Mouse (Mus musculus): ENCODE measurements around the gene Hic2. TPM values are rescaled to one million over a fixed set of nuclear protein-coding genes. Genes with fewer than 3 reads are reported as not detected.

Hic2 gene
- polyA plus RNA-seq, 1 experiment = 12.5 TPM

DNA sequence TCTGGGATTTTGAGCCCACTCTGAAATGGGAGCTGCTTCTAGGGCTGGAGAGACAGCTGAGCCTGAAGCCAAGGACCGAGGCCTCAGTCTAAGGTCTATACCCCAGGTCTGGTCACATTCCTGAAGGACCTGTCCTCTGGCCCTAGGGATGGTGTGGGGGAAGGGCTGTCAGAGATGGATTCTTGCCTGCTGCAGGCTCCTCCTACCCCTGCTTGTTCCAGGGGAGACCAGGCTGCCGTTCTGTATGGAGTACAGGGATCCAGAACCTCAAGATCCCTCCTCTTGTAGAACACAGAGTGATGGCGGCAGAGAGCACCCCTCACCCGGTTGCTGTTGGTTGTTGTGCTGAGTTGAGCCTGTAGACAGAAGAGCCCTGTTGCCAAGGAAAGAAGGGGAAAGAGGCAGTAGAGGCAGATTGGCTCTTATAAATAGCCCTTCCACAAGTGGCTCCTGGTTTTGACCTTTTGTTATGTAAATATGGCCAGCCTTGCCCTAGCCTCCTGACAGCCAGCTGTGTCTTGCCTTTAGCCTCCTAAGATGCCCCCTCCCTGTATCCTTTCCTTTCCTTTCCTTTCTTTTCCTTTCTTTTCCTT, 20.7 kb downstream of the Hic2 start:
- TF ChIP-seq GATA1 (IDR thresholded peaks at IDR 0.05; ENCODE audit: low read length) = no peak

DNA sequence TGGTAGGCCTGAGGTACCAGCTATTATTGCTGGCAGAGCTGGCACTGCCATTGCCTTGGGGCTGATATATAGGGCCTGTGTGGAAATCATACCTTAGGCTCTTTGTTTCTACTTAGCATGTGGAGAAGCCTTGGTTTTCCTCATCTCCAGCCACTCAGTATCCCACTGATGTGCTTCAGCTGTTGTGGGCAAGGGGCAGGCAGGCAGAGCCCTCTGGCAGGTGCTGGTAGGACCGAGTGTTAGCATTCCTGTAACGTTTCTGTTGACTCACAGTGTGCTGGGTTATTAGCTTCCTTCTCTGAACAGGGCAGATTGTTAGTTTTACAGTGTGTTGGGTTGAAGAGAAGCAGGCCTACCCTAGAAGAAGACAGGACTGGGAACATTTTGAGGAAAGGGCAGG, 21.9 kb downstream of the Hic2 start:
- no peak for TF ChIP-seq GATA1 (IDR thresholded peaks at IDR 0.05; ENCODE audit: low read length)

DNA sequence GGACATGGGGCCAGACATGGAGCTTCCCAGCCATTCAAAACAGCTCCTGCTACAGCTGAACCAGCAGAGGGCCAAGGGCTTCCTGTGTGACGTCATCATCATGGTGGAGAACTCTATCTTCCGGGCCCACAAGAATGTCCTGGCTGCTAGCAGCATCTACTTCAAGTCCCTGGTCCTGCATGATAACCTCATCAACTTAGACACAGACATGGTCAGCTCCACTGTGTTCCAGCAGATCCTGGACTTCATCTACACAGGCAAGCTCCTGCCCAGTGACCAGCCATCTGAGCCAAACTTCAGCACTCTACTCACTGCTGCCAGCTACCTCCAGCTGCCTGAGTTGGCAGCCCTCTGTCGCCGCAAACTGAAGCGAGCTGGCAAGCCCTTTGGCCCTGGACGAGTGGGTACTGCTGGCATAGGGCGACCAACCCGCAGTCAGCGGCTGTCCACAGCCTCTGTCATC, 24.0 kb downstream of the Hic2 start:
- no peak for TF ChIP-seq GATA1 (IDR thresholded peaks at IDR 0.05; ENCODE audit: low read length)

GRCm38 (mm10) chr16:17258917-17259316, 25.5 kb downstream of the Hic2 start:
- no peak for TF ChIP-seq GATA1 (IDR thresholded peaks at IDR 0.05; ENCODE audit: low read length)

DNA sequence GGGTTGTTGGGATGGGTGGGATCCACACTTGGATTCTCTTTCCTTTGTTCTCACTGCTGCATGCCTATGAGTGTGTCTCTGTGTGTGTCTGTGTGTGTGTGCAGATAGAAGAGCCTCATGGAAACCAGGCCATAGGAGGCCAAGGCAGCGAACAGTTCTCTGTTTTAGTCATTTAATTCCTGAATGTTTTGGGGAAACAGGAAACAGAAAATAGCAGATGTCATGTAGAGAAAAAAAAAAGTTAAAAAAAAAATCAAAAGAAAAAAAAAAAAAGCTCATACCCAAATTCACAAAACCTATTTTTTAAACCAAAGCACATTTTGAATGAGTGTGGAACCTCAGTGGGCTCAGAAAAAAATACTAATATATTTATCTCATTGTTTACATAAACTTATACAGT, 28.0 kb downstream of the Hic2 start:
- TF ChIP-seq GATA1 (IDR thresholded peaks at IDR 0.05; ENCODE audit: low read length) = no peak

- TF ChIP-seq GATA1 (IDR thresholded peaks at IDR 0.05; ENCODE audit: low read length) = no peak
These were observed 32.7 kb downstream of the Hic2 start for GRCm38 (mm10) chr16:17266113-17266512.

DNA sequence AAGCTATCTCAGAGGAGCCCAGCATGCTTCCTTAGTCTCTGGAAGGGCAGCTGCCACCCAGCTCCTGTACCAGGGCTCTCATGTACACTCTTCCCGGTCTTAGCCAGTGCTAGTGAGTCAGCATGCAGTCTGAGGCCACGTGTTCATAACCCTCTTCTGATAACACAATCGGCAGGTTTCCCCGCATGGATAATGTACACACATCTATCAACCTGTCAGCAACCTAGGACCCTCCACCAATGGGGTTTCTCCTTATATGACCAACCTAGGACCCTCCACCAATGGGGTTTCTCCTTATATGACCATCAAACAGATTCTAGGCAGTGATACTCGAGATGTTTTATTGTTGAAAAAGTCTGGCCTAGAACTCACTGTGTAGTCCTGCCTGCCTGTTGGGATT, 34.6 kb downstream of the Hic2 start:
- TF ChIP-seq GATA1 (IDR thresholded peaks at IDR 0.05; ENCODE audit: low read length) = no peak

DNA sequence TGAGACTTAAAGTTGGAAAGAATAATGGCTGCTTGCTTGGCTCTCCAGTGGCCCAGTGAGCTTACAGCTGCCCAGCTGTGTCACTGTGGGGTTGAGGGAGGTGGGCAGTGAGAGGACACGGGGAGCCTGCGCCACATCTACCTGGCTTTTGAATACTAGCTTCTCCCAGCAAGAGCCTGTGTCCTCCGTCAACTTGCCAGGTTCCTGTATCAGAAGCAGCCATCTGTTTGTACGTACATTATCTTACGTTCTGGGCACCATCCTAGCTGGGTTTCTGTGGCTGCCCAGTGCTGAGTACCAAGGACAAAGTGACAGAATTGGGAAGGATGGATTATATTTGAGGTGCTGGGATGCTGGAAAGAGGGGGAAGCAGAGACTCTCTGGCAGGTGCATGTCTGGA, 36.5 kb downstream of the Hic2 start:
- TF ChIP-seq GATA1 (IDR thresholded peaks at IDR 0.05; ENCODE audit: low read length) = no peak

DNA sequence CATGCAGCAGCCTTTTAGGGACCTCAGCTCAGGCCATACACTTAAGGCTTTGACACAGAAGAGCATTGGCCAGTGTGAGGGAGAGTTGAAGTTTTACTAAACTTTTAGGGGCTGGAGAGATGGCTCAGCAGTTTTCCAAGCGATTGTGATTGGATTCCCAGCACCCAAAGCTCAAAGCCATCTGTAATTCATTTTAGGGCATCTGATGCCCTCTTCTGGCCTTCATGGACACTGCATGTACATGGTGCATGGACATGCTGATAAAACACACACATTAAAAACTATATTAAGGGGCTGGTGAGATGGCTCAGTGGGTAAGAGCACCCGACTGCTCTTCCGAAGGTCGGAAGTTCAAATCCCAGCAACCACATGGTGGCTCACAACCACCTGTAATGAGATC, 37.8 kb downstream of the Hic2 start:
- TF ChIP-seq GATA1 (IDR thresholded peaks at IDR 0.05; ENCODE audit: low read length) = no peak

DNA sequence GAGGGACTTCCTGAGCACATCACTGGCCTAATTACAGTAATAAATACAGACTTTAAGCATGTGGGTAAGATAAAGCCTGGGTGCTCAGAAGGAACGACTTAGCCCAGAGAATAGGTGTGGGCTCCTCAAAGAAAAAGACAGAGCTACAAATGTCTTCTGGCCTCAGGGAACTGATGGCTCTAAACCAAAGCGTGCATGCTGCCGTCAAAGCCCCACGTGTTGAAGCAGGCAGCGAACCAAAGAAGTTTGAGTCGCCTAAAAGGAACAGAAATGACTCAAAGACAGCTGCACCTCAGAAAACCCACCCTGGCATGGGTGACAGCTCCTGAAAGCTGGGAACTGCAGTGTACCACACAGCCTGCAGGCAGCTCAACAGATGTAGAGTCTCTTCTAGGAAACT, 38.5 kb downstream of the Hic2 start:
- no peak for TF ChIP-seq GATA1 (IDR thresholded peaks at IDR 0.05; ENCODE audit: low read length)

GRCm38 (mm10) chr16:17275721-17276120, 42.3 kb downstream of the Hic2 start, which contains the start of gene Tmem191c:
Tmem191c (plus strand) TSS chr16:17276077.
- no peak for TF ChIP-seq GATA1 (IDR thresholded peaks at IDR 0.05; ENCODE audit: low read length)

DNA sequence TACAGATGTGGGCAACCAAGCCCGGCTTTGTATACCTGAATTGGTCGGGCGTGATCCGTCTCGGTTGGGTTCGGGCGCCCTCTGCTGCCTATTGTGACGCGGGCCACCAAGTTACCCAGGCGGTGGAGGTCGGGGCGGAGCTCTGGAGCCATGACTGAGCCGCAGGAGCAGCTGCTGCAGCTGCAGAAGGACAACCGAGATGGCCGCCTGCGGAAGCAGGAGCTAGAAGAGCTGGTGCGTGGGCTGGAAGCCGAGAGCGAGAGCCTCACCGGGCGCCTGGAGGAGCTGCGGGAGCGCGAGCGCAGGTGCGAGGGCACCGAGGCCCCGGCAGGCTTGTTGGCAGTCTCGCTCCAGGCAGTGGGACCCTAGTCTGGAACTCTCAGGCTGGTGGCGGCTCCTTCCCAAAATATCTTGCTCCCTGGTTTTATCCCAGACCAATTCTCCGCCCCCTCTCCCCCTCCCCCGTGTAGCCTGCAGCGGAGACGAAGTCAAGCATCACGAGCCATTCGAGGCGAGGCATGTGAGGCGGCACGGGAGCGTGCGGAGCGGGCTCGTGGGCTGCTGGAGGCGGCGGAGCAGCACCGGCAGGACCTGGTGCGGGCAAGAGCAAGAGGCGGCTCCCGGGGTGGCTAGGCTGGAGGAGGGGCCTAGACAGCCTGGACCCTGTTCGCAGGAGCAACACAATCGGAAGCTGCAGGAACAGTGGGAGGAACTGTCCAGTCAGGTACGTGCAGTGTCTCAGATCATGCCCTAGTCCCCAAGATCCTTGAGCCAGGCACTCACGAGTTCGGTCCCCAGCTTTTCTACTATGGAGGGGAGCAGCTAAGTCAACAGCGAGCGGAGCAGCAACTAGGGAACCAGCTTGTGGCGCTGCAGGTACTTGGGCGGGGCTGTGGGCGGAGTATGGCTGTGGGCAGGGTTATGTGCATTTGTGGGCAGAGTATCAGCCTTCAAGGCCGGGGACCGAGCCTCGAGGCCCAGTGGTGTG, 43.1 kb downstream of the Hic2 start:
- no peak for TF ChIP-seq GATA1 (IDR thresholded peaks at IDR 0.05; ENCODE audit: low read length)

GRCm38 (mm10) chr16:17277342-17278211, 44.2 kb downstream of the Hic2 start:
- no peak for TF ChIP-seq GATA1 (IDR thresholded peaks at IDR 0.05; ENCODE audit: low read length)

DNA sequence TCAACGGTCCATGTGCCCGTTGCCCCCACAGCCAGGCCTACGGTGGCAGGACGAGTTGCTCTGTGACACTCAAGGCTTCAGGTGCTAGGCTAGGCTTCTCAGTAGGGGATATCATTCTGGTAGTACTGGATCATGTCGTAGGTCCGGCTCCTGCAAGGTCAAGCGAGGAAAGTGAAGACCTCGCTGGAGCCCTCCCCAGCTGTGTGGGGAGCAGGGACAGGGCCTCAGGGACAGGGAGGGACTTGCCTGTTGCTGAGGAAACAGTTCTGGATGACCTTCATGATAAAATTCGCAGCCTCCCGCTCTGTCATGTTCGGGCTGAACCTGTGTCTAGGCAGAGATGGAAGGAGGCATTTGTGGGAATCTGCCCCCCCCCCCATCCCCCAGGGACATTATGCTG, 47.1 kb downstream of the Hic2 start:
- no peak for TF ChIP-seq GATA1 (IDR thresholded peaks at IDR 0.05; ENCODE audit: low read length)

GRCm38 (mm10) chr16:17283151-17283550, 49.8 kb downstream of the Hic2 start:
- TF ChIP-seq GATA1 (IDR thresholded peaks at IDR 0.05; ENCODE audit: low read length) = no peak

- TF ChIP-seq GATA1 (IDR thresholded peaks at IDR 0.05; ENCODE audit: low read length) = no peak
These were observed 53.7 kb downstream of the Hic2 start for GRCm38 (mm10) chr16:17287103-17287502.
